Mouse (Mus musculus) megakaryocyte, embryonic 14.5 days (primary cell): ENCODE data around the gene AC109138.7.

ENCODE experiments used
- FLI1 ChIP-seq: IDR thresholded peaks from 2 replicates; pipeline ENCODE4 v1.6.1; 2012; ENCODE audit warnings: low read length, inconsistent platforms, mixed read lengths
- GATA1 ChIP-seq: IDR thresholded peaks from 3 replicates; pipeline ENCODE4 v1.6.1; 2012; ENCODE audit warnings: mixed read lengths, low read length, inconsistent platforms, borderline replicate concordance

GRCm38 (mm10) chr19:4261038-4261698, 47.0 kb downstream of the AC109138.7 start:
- TF ChIP-seq GATA1 (no peak), FLI1 (no peak)
